Mouse (Mus musculus) cortical plate, adult 2 months (tissue): ENCODE results near the gene Baz2b.

Experiments used
- CTCF ChIP-seq: fragments of 200-500 bp; IDR thresholded peaks from 2 replicates; pipeline ENCODE4 v1.5.1; 2011; ENCODE audit warnings: mild to moderate bottlenecking, control low read depth, low read length; ENCODE audit not compliant: insufficient read depth; ENCODE audit errors: extremely low read depth
- POLR2A ChIP-seq: fragments of 200-500 bp; IDR thresholded peaks from 2 replicates; pipeline ENCODE4 v1.6.1; 2011; ENCODE audit warnings: mild to moderate bottlenecking, low read length, control low read depth; ENCODE audit not compliant: insufficient read depth; ENCODE audit errors: extremely low read depth

DNA sequence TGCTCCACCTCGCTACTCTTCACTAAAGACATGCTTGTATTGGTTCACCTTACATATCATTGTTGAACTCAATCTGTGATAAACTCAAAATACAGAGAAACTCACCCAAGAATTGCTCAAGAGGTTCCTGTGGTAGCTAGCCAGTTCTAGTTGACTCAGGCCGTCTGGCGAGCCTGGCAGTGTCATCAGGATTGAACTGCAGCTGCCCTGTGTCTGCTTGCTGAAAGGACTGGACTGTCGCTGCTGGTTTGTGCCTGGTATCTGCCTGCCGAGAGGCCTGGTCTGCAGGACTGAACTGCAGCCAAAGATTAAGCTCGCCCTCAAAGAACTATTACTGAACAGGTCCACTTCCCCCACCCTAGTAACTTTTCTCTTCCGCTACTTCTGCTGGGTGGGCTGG lies 313.2 kb downstream of the Baz2b start:
- no peak for TF ChIP-seq POLR2A
- no peak for TF ChIP-seq CTCF
